Mouse (Mus musculus): ENCODE results near the gene Myo15b. TPM values are rescaled to one million over a fixed set of nuclear protein-coding genes. Genes with fewer than 3 reads are reported as not detected.

Gene Myo15b
- total RNA-seq (2021) = under 1 TPM; 0.07 to 0.14 TPM
- long read RNA-seq, experiment 1 = 0 reads
- long read RNA-seq, experiment 2 = 0 reads

GRCm38 (mm10) chr11:115858354-115858753 is at the start of gene Myo15b:
TSS of gene Myo15b (plus strand) at chr11:115858406.
- intact Hi-C loops (cut with DNase I) = loop anchor here (2.0 kb wide), 2 partner anchors 44 to 136 kb away; partner anchors contain the start of gene Tsen54

GRCm38 (mm10) chr11:115808696-115809310 is 49.4 kb upstream of the Myo15b start:
- peak; percentile 69 to 75 for DNase-seq
- intact Hi-C loops (cut with DNase I) = no loop called here

More at GRCm38 (mm10) chr11:115858354-115858753, at the start of gene Myo15b:
- no peak for DNase-seq

- DNase-seq = peak; percentile 55 to 70
- intact Hi-C loops (cut with DNase I) = no loop called here
Measured at GRCm38 (mm10) chr11:115809311-115809781, 48.9 kb upstream of the Myo15b start.

GRCm38 (mm10) chr11:115810377-115810776 is 47.8 kb upstream of the Myo15b start:
- peak; percentile 71 to 75 for DNase-seq
- intact Hi-C loops (cut with DNase I) = loop anchor here (5.0 kb wide), 1 partner anchor 163 kb away; no protein-coding TSS in a partner anchor

DNA sequence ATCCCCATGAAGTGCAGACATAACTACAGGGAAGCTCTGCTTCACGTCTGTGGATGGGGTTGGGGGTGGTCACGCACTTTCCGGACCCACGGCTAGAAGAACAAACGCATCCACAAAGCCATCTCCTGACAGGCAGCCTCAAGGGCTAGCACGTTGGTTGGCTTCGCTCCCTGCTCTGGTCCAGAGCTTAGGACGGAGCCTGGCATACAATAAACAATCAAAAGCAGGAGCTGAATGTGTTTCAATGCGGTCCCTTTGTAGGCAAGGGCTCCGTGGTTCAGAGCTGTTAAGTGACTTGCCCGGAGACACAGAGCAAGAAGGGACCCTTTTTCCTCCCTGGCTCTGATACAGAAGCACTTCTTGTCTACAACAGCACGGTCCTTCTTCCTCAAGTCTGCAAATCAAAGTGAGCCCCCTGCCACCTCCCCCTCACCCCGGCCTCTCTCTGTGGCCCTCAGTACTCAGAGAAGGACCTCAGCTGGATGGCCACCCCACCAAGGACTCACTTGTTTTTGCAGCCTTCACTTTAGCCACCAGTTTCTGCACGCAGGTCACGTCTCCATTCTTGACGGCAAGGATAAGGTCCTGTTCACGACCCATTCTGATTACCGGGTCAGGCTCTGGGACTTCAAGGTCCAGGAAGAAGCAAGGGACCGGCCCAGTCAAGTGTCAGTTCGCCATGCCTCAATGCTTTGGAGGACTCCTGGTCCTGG is 46.7 kb upstream of the Myo15b start:
- DNase-seq = no peak
- intact Hi-C loops (cut with DNase I) = loop anchor here (2.0 to 5.0 kb wide), 2 partner anchors 35 to 164 kb away; no protein-coding TSS in a partner anchor

GRCm38 (mm10) chr11:115812095-115812494 is 46.1 kb upstream of the Myo15b start:
- intact Hi-C loops (cut with DNase I) = loop anchor here (2.0 to 5.0 kb wide), 2 partner anchors 35 to 165 kb away; no protein-coding TSS in a partner anchor
- DNase-seq = peak; percentile 56 to 64

GRCm38 (mm10) chr11:115812533-115813420 is 45.4 kb upstream of the Myo15b start:
- intact Hi-C loops (cut with DNase I) = loop anchor here (2.0 to 5.0 kb wide), 2 partner anchors 36 to 165 kb away; no protein-coding TSS in a partner anchor

GRCm38 (mm10) chr11:115813507-115814296 is 44.5 kb upstream of the Myo15b start, which contains the start of gene Caskin2:
TSS of gene Caskin2 (minus strand) at chr11:115813639.
- peak; percentile 97 for DNase-seq
- intact Hi-C loops (cut with DNase I) = loop anchor here (1.0 to 5.0 kb wide), 4 partner anchors 37 to 166 kb away; partner anchors contain the start of gene Myo15b

More at GRCm38 (mm10) chr11:115812533-115813420, 45.4 kb upstream of the Myo15b start:
- DNase-seq = no peak

DNA sequence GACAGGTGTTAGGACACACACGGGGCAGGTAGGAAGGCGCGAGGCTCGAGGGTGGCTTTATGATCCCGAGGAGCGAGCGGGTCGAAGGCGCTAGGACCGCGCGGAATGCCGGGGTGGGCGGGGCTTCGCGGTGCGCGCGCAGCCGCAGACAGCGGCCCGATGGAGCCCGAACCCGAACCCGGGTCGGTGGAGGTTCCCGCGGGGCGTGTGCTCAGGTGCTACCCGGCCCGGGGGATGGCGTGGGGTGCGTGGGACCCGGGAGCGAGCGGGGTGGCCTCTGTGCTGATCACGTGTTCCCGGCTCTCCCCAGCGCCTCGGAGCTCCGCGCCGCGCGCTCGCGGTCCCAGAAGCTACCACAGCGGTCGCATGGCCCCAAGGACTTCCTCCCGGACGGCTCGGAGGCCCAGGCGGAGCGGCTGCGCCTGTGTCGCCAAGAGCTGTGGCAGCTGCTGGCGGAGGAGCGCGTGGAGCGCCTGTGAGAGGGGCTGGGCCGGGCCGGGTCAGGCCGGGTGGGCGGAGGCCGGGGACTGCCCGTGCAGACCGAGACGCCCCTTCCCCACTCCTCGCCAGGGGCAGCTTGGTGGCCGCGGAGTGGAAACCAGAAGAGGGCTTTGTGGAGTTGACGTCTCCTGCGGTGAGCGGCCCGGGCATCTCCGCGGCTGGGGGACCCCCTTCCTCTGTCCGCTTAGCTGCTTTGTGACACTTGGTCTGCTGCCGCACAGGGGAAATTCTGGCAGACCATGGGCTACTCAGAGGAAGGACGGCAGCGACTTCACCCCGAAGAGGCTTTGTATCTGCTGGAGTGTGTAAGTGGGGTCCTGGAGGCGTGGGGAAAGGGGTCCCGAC is 43.4 kb upstream of the Myo15b start, which contains the start of gene Tsen54:
TSS of gene Tsen54 (plus strand) at position 120 of the 846 bp plus-strand sequence.
- DNase-seq = peak; percentile 93
- intact Hi-C loops (cut with DNase I) = loop anchor here (1.0 to 5.0 kb wide), 3 partner anchors 44 to 168 kb away; partner anchors contain the start of gene Myo15b

DNA sequence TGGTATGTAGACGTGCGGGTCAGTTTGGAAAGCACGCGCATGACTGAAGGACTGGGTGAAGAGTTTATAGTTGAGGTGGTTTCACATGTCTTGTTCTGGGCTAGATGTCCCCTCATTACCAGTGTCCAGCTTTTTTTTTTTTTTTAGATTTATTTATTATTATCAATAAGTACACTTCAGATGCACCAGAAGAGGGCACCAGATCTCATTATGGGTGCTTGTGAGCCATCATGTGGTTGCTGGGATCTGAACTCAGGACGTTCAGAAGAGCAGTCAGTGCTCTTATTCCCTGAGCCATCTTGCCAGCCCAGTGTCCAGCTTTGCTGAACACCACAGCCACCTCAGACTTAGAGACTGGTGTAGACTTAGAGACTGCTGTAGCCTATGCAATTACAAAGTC is 40.9 kb upstream of the Myo15b start:
- DNase-seq = no peak
- intact Hi-C loops (cut with DNase I) = no loop called here

DNA sequence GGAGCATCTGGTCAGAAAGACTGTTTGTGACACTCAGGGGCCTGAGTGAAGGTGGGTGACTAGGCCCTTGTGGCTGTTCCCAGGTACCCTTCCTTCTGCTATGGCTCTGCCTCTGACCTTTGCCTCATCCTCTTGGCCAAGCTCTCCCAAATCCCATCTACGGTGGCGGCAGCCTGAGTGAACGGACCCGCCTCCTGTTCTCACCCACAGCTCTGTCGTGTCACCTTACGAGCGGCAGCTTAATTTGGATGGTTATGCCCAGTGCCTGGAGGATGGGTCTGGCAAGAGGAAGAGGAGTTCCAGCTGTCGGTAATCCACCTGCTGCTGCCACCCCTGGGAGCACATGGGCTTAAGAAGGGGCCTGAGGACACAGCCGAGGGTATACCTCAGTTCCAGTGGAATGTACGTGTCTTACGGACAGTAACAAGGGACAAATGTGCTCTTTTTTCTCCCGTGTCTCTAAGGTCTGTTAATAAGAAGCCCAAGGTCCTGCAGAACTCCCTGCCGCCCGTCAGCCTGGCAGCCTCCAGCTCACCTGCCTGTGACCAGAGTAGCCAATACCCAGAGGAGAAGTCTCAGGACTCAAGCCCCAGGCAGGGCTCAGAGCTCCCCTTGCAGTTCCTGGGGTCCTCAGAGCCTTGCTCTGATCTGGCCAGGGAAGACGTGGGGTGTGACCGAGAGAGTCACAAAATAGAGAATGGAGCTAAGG is 38.1 kb upstream of the Myo15b start:
- intact Hi-C loops (cut with DNase I) = loop anchor here (5.0 kb wide), 1 partner anchor 328 kb away; the partner anchor contains the start of gene Nt5c
- no peak for DNase-seq

DNA sequence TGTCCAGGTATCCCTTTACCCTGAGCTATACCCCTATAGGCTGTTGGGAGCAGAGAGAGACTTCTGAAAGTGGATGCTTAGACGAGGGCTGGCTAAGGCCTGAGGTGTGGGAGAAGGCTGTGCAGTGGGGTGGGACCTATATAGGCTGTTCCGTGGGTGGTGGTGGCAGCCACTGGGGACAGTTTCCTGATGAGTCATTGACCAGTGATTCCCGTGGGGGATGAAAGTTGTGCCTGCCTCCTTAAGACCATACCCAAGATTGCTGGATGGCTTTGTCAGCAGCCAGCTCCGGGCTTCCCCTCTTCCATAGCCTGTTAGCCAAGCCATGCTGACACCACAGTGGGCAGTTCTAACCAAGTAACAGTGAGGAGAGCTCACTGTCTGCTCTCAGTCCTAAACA is 37.2 kb upstream of the Myo15b start:
- intact Hi-C loops (cut with DNase I) = loop anchor here (5.0 kb wide), 1 partner anchor 329 kb away; the partner anchor contains the start of gene Nt5c
- DNase-seq = no peak

- intact Hi-C loops (cut with DNase I) = loop anchor here (5.0 kb wide), 1 partner anchor 332 kb away; the partner anchor contains the start of gene Nt5c
Measured at GRCm38 (mm10) chr11:115823774-115824740, 34.1 kb upstream of the Myo15b start, which contains the start of gene Llgl2. TSS of gene Llgl2 (plus strand) at chr11:115824049.

DNA sequence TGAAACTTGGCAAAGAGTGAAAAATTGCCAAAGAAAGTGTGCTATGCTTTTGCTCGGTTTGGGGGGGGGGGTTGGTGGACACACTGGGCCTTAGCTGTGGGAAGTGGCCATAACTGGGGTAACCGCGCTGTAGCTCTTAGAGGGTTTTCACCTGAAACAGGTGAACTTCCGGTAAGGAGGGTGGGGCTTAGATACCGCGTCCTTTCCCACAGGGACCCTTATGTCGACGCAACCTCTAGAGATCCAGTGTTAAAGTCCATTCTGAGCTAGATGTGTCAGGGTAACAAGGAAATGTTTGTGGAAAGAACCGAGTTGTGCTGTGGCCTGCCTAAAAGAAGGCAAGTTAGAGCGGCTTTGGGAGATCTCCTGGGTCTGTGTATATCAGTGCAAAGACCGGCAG is 33.4 kb upstream of the Myo15b start:
- intact Hi-C loops (cut with DNase I) = loop anchor here (5.0 kb wide), 1 partner anchor 333 kb away; the partner anchor contains the start of gene Nt5c
- no peak for DNase-seq

More at GRCm38 (mm10) chr11:115823774-115824740, 34.1 kb upstream of the Myo15b start, which contains the start of gene Llgl2:
- peak; percentile 89 to 90 for DNase-seq

GRCm38 (mm10) chr11:115826487-115826886 is 31.7 kb upstream of the Myo15b start:
- intact Hi-C loops (cut with DNase I) = no loop called here
- DNase-seq = no peak

GRCm38 (mm10) chr11:115827624-115828023 is 30.6 kb upstream of the Myo15b start:
- no peak for DNase-seq
- intact Hi-C loops (cut with DNase I) = no loop called here

Data from heart, postnatal 14 days (tissue).